Mouse (Mus musculus) midbrain, embryonic 16.5 days (tissue): ENCODE results near the gene Cmah. TPM values are rescaled to one million over a fixed set of nuclear protein-coding genes. Genes with fewer than 3 reads are reported as not detected.
"Not testable (repeated sequence)": the region's sequence is repeated elsewhere in the genome, so short reads cannot be mapped to it uniquely, and the experiment has no call there.

ENCODE experiments used
- ATAC-seq: fragments of 200-750 bp; cut with Nextera tagmentation; 2 replicates; pipeline ENCODE4 v1.8.0; 2017; ENCODE audit warnings: moderate TSS enrichment
- H3K27ac ChIP-seq: fragments of 300-500 bp; sonication (generic); 2 replicates; pipeline ENCODE4 v1.5.1; 2014; ENCODE audit warnings: mild to moderate bottlenecking, low read length, mixed read lengths
- H3K27me3 ChIP-seq: fragments of 300-500 bp; sonication (generic); 2 replicates; pipeline ENCODE4 v1.6.1; 2014; ENCODE audit warnings: low read depth, low read length, mixed read lengths; ENCODE audit not compliant: control insufficient read depth, insufficient read depth
- H3K36me3 ChIP-seq: fragments of 300-500 bp; sonication (generic); 2 replicates; pipeline ENCODE4 v1.6.1; 2014; ENCODE audit warnings: mild to moderate bottlenecking, low read length, moderate library complexity, mixed read lengths; ENCODE audit not compliant: control insufficient read depth, insufficient read depth
- H3K4me1 ChIP-seq: fragments of 300-500 bp; sonication (generic); 2 replicates; pipeline ENCODE4 v1.6.1; 2014; ENCODE audit warnings: mild to moderate bottlenecking, low read length, mixed read lengths; ENCODE audit not compliant: control insufficient read depth, insufficient read depth
- H3K4me2 ChIP-seq: fragments of 300-500 bp; sonication (generic); 2 replicates; pipeline ENCODE4 v1.6.1; 2014; ENCODE audit warnings: mild to moderate bottlenecking, low read length, mixed read lengths
- H3K4me3 ChIP-seq: fragments of 300-500 bp; sonication (generic); 2 replicates; pipeline ENCODE4 v1.5.1; 2014; ENCODE audit warnings: low read depth, mild to moderate bottlenecking, low read length, moderate library complexity, mixed read lengths
- H3K9ac ChIP-seq: fragments of 300-500 bp; sonication (generic); 2 replicates; pipeline ENCODE4 v1.6.1; 2014; ENCODE audit warnings: low read depth, low read length, mixed read lengths
- H3K9me3 ChIP-seq: fragments of 300-500 bp; sonication (generic); replicated peaks from 2 replicates; pipeline ENCODE4 v1.6.1; 2014; ENCODE audit warnings: mild to moderate bottlenecking, low read length, mixed read lengths; ENCODE audit not compliant: control insufficient read depth, poor library complexity, severe bottlenecking
- WGBS: fragments of 180-500 bp; shearing (Covaris S2); extraction: QIAGEN DNeasy Blood & Tissue Kit; methylation state at CpG from one replicate; pipeline ENCODE4 v1.1.7; 2014; 5-methylcytosine and 5-hydroxymethylcytosine counted together
- polyA plus RNA-seq: library from polyadenylated mRNA; unstranded; fragments of >200 nt; fragmentation: Nextera tagmentation; extraction: Ambion mirVana; gene quantifications from 2 replicates; pipeline ENCODE4 v1.2.1, GENCODE M21; 2015

Gene Cmah
- polyA plus RNA-seq, 1 experiment from 2014 or later = 0.11 TPM

- H3K36me3 ChIP-seq = no peaks in the 10 kb centered on the region
- H3K9me3 ChIP-seq = no peaks in the 10 kb centered on the region
- no peaks in the 10 kb centered on the region for H3K27me3 ChIP-seq
- no peak overlapping the region for H3K4me3 ChIP-seq
- ATAC-seq = no peak
- 92% methylated on average over 4 of the region's 4 CpGs for WGBS
- H3K4me2 ChIP-seq = no peak overlapping the region
- no peaks in the 10 kb centered on the region for H3K4me1 ChIP-seq
- no peak overlapping the region for H3K9ac ChIP-seq
- H3K27ac ChIP-seq = no peak overlapping the region
Observed at GRCm38 (mm10) chr13:24395815-24396214, 68.6 kb downstream of the Cmah start.

GRCm38 (mm10) chr13:24397181-24397580, 70.0 kb downstream of the Cmah start:
- no peak overlapping the region for H3K27ac ChIP-seq
- WGBS = 86% methylated on average over 3 of the region's 3 CpGs
- H3K27me3 ChIP-seq = no peaks in the 10 kb centered on the region
- H3K4me1 ChIP-seq = no peaks in the 10 kb centered on the region
- no peak for ATAC-seq
- no peaks in the 10 kb centered on the region for H3K9me3 ChIP-seq
- no peak overlapping the region for H3K9ac ChIP-seq
- H3K4me3 ChIP-seq = no peak overlapping the region
- H3K36me3 ChIP-seq = no peaks in the 10 kb centered on the region
- no peak overlapping the region for H3K4me2 ChIP-seq

DNA sequence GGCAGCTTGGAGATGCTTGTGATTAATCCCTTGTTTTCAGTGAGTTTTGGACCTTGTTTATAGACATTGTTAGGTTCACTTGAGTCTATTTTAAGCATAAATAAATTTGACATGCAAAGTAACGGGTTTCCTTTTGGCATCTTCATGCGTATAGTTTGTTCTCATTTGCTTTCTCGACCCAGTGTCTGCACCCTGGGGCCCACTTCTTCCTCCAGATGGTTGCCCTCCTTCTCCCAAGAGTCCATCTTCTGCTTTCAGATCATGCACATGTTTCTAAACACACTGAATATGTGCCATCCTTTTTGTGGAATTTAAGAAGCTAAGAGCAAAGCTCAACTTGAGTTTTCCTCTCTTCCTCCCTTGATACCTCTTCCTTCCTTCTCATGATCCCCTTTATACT, 71.3 kb downstream of the Cmah start:
- Histone ChIP-seq H3K9ac (no peak overlapping the region), H3K9me3 (no peaks in the 10 kb centered on the region), H3K27me3 (no peaks in the 10 kb centered on the region), H3K4me3 (no peak overlapping the region), H3K36me3 (no peaks in the 10 kb centered on the region), H3K27ac (no peak overlapping the region), H3K4me1 (no peaks in the 10 kb centered on the region), H3K4me2 (no peak overlapping the region)
- 91% methylated on average over 3 of the region's 3 CpGs for WGBS
- ATAC-seq = no peak

GRCm38 (mm10) chr13:24401821-24402220, 74.6 kb downstream of the Cmah start:
- not testable (repeated sequence) for H3K27me3 ChIP-seq, H3K4me1 ChIP-seq, H3K27ac ChIP-seq, H3K9me3 ChIP-seq, H3K9ac ChIP-seq, ATAC-seq, H3K4me3 ChIP-seq, H3K36me3 ChIP-seq
- H3K4me2 ChIP-seq = peak overlapping the region; percentile 46
- 21% methylated on average over 11 of the region's 11 CpGs for WGBS

GRCm38 (mm10) chr13:24403054-24403453, 75.8 kb downstream of the Cmah start:
- no peaks in the 10 kb centered on the region for H3K4me1 ChIP-seq
- H3K9ac ChIP-seq = no peak overlapping the region
- ATAC-seq = no peak
- no peaks in the 10 kb centered on the region for H3K36me3 ChIP-seq
- no peak overlapping the region for H3K27ac ChIP-seq
- H3K4me2 ChIP-seq = no peak overlapping the region
- no peaks in the 10 kb centered on the region for H3K9me3 ChIP-seq
- no peak overlapping the region for H3K4me3 ChIP-seq
- H3K27me3 ChIP-seq = no peaks in the 10 kb centered on the region

- no peak overlapping the region for H3K4me2 ChIP-seq
- no peaks in the 10 kb centered on the region for H3K4me1 ChIP-seq
- no peak overlapping the region for H3K27ac ChIP-seq
- H3K4me3 ChIP-seq = no peak overlapping the region
- no peak overlapping the region for H3K9ac ChIP-seq
- no peaks in the 10 kb centered on the region for H3K27me3 ChIP-seq
- H3K36me3 ChIP-seq = no peaks in the 10 kb centered on the region
- 92% methylated on average over 2 of the region's 2 CpGs for WGBS
- no peaks in the 10 kb centered on the region for H3K9me3 ChIP-seq
- no peak for ATAC-seq
Observed at GRCm38 (mm10) chr13:24406847-24407246, 79.6 kb downstream of the Cmah start.

DNA sequence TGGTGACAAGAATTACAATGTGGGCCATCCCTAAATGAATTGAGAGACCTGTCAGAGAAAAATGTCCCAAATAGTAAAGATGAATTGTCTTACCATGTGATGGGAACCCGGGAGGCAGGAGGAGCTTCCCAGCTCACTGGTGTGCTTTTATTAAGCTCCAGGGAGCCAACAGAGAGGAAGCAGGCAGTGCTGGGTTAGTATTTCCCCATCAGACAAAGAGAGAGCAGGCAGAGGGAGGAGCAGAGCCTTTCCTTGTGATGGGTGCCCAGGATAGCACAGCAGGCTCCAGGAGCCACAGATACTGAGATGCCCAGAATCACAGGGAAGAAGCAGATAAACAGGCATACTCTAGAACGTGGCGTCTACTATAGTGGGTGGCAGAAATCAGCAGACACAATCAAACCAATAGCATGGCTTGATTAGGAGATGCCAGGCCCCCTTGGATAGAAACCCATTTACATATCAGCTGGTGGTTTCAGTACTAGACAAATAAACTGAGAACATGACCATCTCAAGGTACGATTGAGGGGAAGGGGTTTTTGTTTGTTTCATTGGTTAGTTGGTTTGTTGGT, 87.5 kb downstream of the Cmah start:
- WGBS = 63% methylated on average over 4 of the region's 4 CpGs
- no peak overlapping the region for H3K27ac ChIP-seq
- H3K9me3 ChIP-seq = no peaks in the 10 kb centered on the region
- H3K9ac ChIP-seq = no peak overlapping the region
- ATAC-seq = no peak
- no peaks in the 10 kb centered on the region for H3K36me3 ChIP-seq
- H3K4me2 ChIP-seq = no peak overlapping the region
- no peaks in the 10 kb centered on the region for H3K4me1 ChIP-seq
- no peaks in the 10 kb centered on the region for H3K27me3 ChIP-seq
- no peak overlapping the region for H3K4me3 ChIP-seq

DNA sequence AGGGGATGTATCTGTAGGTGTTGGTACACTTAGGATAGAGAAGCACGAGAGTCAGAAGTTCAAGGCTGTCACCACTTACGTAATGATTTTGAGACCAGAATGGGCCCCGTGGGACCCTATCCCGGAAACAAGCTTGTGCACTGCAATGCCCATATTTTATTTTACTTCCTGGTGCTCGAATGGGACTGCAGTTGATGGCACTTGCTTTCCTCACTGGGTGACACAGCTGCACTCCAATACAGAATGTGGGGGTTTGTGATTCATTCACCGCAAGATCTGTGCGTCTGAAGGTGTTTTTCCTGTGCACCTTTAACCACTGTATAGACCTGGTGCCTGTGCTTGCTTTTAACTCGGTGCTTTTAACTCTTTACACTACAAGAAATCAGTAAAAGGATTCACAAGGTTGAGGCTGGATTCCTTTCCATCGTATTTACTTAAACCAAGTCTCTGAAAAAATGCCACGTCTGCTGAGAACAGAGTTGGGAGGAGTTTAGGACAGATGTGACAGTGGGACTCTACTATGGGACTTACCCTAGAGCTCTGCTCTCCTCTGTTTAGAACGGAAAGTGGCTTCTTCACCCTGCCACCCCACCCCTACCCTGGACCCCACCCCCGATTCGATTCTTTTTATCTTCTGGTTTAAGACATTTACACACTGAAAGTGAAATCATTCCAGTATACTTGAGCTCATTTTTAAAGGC, 88.5 kb downstream of the Cmah start:
- no peak overlapping the region for H3K4me3 ChIP-seq
- H3K4me2 ChIP-seq = no peak overlapping the region
- ATAC-seq = no peak
- H3K4me1 ChIP-seq = no peaks in the 10 kb centered on the region
- no peaks in the 10 kb centered on the region for H3K9me3 ChIP-seq
- H3K9ac ChIP-seq = no peak overlapping the region
- 85% methylated on average over 13 of the region's 13 CpGs for WGBS
- H3K36me3 ChIP-seq = no peaks in the 10 kb centered on the region
- no peaks in the 10 kb centered on the region for H3K27me3 ChIP-seq
- no peak overlapping the region for H3K27ac ChIP-seq

GRCm38 (mm10) chr13:24416409-24416808, 89.2 kb downstream of the Cmah start:
- Histone ChIP-seq H3K9ac (no peak overlapping the region), H3K27ac (no peak overlapping the region), H3K4me3 (no peak overlapping the region), H3K9me3 (no peaks in the 10 kb centered on the region), H3K4me2 (no peak overlapping the region), H3K36me3 (no peaks in the 10 kb centered on the region), H3K4me1 (no peaks in the 10 kb centered on the region), H3K27me3 (no peaks in the 10 kb centered on the region)
- ATAC-seq = no peak
- 40% methylated on average over 4 of the region's 4 CpGs for WGBS
